Mouse (Mus musculus): Measurements from ENCODE around the gene Pld6. TPM values are rescaled to one million over a fixed set of nuclear protein-coding genes. Genes with fewer than 3 reads are reported as not detected.

Pld6 gene
- total and polyA plus RNA-seq, 3 experiments: not detected

GRCm38 (mm10) chr11:59746614-59747013, 40.8 kb downstream of the Pld6 start:
- TF ChIP-seq KAT2A (IDR thresholded peaks at IDR 0.05; ENCODE audit: insufficient replicate concordance, low read length) (no peak), SIN3A (IDR thresholded peaks at IDR 0.05; ENCODE audit: low read length) (no peak), SMC3 (IDR thresholded peaks at IDR 0.05; ENCODE audit: low read depth, low read length) (peak; percentile 71), UBTF (IDR thresholded peaks at IDR 0.05; ENCODE audit: low read depth, low read length) (no peak), ZNF384 (IDR thresholded peaks at IDR 0.05; ENCODE audit: low read depth, low read length) (no peak), HCFC1 (IDR thresholded peaks at IDR 0.05; ENCODE audit: low read depth, low read length) (no peak), ZMIZ1 (IDR thresholded peaks at IDR 0.05; ENCODE audit: low read depth, low read length) (no peak), NELFE (IDR thresholded peaks at IDR 0.05; ENCODE audit: low read depth, low read length) (no peak), TBP (conservative IDR thresholded peaks at IDR 0.05; ENCODE audit: low read depth, low read length) (no peak), EP300 (IDR thresholded peaks at IDR 0.05; ENCODE audit: low read length) (no peak), CHD2 (IDR thresholded peaks at IDR 0.05; ENCODE audit: low read length) (no peak), ETS1 (conservative IDR thresholded peaks at IDR 0.05; ENCODE audit: low read depth, low read length) (no peak), MAX (IDR thresholded peaks at IDR 0.05; ENCODE audit: low read length) (no peak), RAD21 (IDR thresholded peaks at IDR 0.05; ENCODE audit: low read depth, low read length) (peak; percentile 81), CTCF (conservative IDR thresholded peaks at IDR 0.05 in 1 of 2, IDR thresholded peaks at IDR 0.05 in 1 of 2; ENCODE audit: low read depth in 2 of 2, low read length in 2 of 2) (peak; percentile 57 to 84), RCOR1 (conservative IDR thresholded peaks at IDR 0.05; ENCODE audit: low read depth, low read length) (no peak), MAZ (IDR thresholded peaks at IDR 0.05; ENCODE audit: low read depth, low read length) (no peak), MAFK (IDR thresholded peaks at IDR 0.05; ENCODE audit: insufficient replicate concordance, low read length) (no peak), USF2 (conservative IDR thresholded peaks at IDR 0.05; ENCODE audit: low read depth, low read length) (no peak), ZC3H11A (IDR thresholded peaks at IDR 0.05; ENCODE audit: low read depth, low read length) (no peak), JUND (conservative IDR thresholded peaks at IDR 0.05; ENCODE audit: low read depth, low read length) (no peak), MYC (IDR thresholded peaks at IDR 0.05; ENCODE audit: low read depth, low read length) (no peak)
- Histone ChIP-seq H3K79me2 (replicated peaks; ENCODE audit: control insufficient read depth, extremely low read depth, insufficient read depth, poor library complexity, severe bottlenecking) (no peaks in the 10 kb centered on the region), H3K9me3 (replicated peaks; ENCODE audit: low read length) (no peaks in the 10 kb centered on the region), H3K4me1 (ENCODE audit: control insufficient read depth in 1 of 2, insufficient read depth in 2 of 2) (peaks cover 0 to 6% of the 10 kb centered on the region in 2 experiments; a peak in 2 of 4 replicates), H3K27me3 (replicated peaks) (no peaks in the 10 kb centered on the region), H3K9ac (ENCODE audit: insufficient read depth, low read depth) (no peak overlapping the region), H3K4me3 (replicated peaks in 1 of 3; ENCODE audit: low read depth in 2 of 3, low read length in 2 of 3, poor library complexity in 1 of 3) (no peak overlapping the region), H3K4me2 (ENCODE audit: insufficient read depth, low read depth, poor library complexity, severe bottlenecking) (no peak overlapping the region), H3K36me3 (replicated peaks in 1 of 2; ENCODE audit: control insufficient read depth in 1 of 2, insufficient read depth in 1 of 2, low read length in 1 of 2) (peaks cover 21 to 72% of the 10 kb centered on the region in 2 experiments), H3K27ac (ENCODE audit: insufficient read depth, low read depth) (no peak overlapping the region)
- DNase-seq (ENCODE audit: extremely low read depth): peak; percentile 34
- in situ Hi-C loops (cut with MboI; ENCODE audit: low pct_ligation_motif_present, low pct_unique_long_range_greater_than_20kb, low sequenced_read_pairs): no loop called here
- dilution Hi-C loops (cut with MboI; ENCODE audit: extremely low pct_ligation_motif_present, extremely low pct_unique_long_range_greater_than_20kb, low sequenced_read_pairs): no loop called here

- no peaks in the 10 kb centered on the region for H3K27me3 ChIP-seq (replicated peaks)
- dilution Hi-C loops (cut with MboI; ENCODE audit: extremely low pct_ligation_motif_present, extremely low pct_unique_long_range_greater_than_20kb, low sequenced_read_pairs): no loop called here
- DNase-seq (ENCODE audit: extremely low read depth): no peak
- H3K36me3 ChIP-seq (replicated peaks in 1 of 2; ENCODE audit: control insufficient read depth in 1 of 2, insufficient read depth in 1 of 2, low read length in 1 of 2): peaks cover 23 to 72% of the 10 kb centered on the region in 2 experiments
- TF ChIP-seq POLR2AphosphoS2 (IDR thresholded peaks at IDR 0.05; ENCODE audit: low read depth, low read length) (no peak), ZNF384 (IDR thresholded peaks at IDR 0.05; ENCODE audit: low read depth, low read length) (no peak), JUND (conservative IDR thresholded peaks at IDR 0.05; ENCODE audit: low read depth, low read length) (no peak)
- in situ Hi-C loops (cut with MboI; ENCODE audit: low pct_ligation_motif_present, low pct_unique_long_range_greater_than_20kb, low sequenced_read_pairs): no loop called here
- H3K79me2 ChIP-seq (replicated peaks; ENCODE audit: control insufficient read depth, extremely low read depth, insufficient read depth, poor library complexity, severe bottlenecking): no peaks in the 10 kb centered on the region
- no peak overlapping the region for H3K4me3 ChIP-seq (replicated peaks in 1 of 3; ENCODE audit: low read depth in 2 of 3, low read length in 2 of 3, poor library complexity in 1 of 3)
- H3K27ac ChIP-seq (ENCODE audit: insufficient read depth, low read depth): no peak overlapping the region
- no peak overlapping the region for H3K4me2 ChIP-seq (ENCODE audit: insufficient read depth, low read depth, poor library complexity, severe bottlenecking)
- peaks cover 0 to 6% of the 10 kb centered on the region in 2 experiments; a peak in 2 of 4 replicates for H3K4me1 ChIP-seq (ENCODE audit: control insufficient read depth in 1 of 2, insufficient read depth in 2 of 2)
- H3K9ac ChIP-seq (ENCODE audit: insufficient read depth, low read depth): no peak overlapping the region
- no peaks in the 10 kb centered on the region for H3K9me3 ChIP-seq (replicated peaks; ENCODE audit: low read length)
Measured at GRCm38 (mm10) chr11:59745851-59746250, 41.6 kb downstream of the Pld6 start.
